Mouse (Mus musculus) megakaryocyte, embryonic 14.5 days (primary cell): ENCODE results near the gene Apol7a. TPM values are rescaled to one million over a fixed set of nuclear protein-coding genes. Genes with fewer than 3 reads are reported as not detected.
A peak's percentile ranks its signal among the peaks of the same experiment; 100 is the strongest.

Source experiments
- H3K27me3 ChIP-seq: replicated peaks from 2 replicates; pipeline ENCODE3; 2012; ENCODE audit warnings: inconsistent platforms
- H3K36me3 ChIP-seq: replicated peaks from 2 replicates; pipeline ENCODE3; 2012; ENCODE audit warnings: low read length, inconsistent platforms, mixed read lengths
- H3K4me1 ChIP-seq: 2 replicates; pipeline ENCODE4 v1.6.1; 2012; ENCODE audit warnings: inconsistent platforms
- H3K4me3 ChIP-seq: replicated peaks from 2 replicates; pipeline ENCODE3; 2012; ENCODE audit warnings: moderate library complexity, mild to moderate bottlenecking, inconsistent platforms
- H3K9me3 ChIP-seq: 2 replicates; pipeline ENCODE4 v1.6.1; 2012; ENCODE audit warnings: inconsistent platforms
- FLI1 ChIP-seq: IDR thresholded peaks from 2 replicates; pipeline ENCODE4 v1.6.1; 2012; ENCODE audit warnings: low read length, inconsistent platforms, mixed read lengths
- GATA1 ChIP-seq: IDR thresholded peaks from 3 replicates; pipeline ENCODE4 v1.6.1; 2012; ENCODE audit warnings: mixed read lengths, low read length, inconsistent platforms, borderline replicate concordance
- polyA plus RNA-seq: library from polyadenylated mRNA; stranded (reverse); fragments of >175 nt; gene quantifications from 2 replicates; pipeline ENCODE4 v1.2.3, GENCODE M21; 2012; ENCODE audit warnings: low replicate concordance; ENCODE audit not compliant: insufficient read depth

Gene Apol7a
- polyA plus RNA-seq, 1 experiment, result not detected

- no peak for TF ChIP-seq FLI1
- TF ChIP-seq GATA1, result no peak
- peaks cover 42% of the 10 kb centered on the region for H3K27me3 ChIP-seq
- H3K36me3 ChIP-seq, result no peaks in the 10 kb centered on the region
- H3K9me3 ChIP-seq, result 0 out of 2 replicates have a peak, but pooled peaks cover 3% of the 10 kb centered on the region
- no peak overlapping the region for H3K4me3 ChIP-seq
- peaks cover 7% of the 10 kb centered on the region for H3K4me1 ChIP-seq
Measured at GRCm38 (mm10) chr15:77359084-77359483, 39.8 kb downstream of the Apol7a start.

- Histone ChIP-seq H3K27me3 (peaks cover 43% of the 10 kb centered on the region), H3K36me3 (no peaks in the 10 kb centered on the region), H3K4me3 (peak overlapping the region; percentile 70), H3K9me3 (0 out of 2 replicates have a peak, but pooled peaks cover 3% of the 10 kb centered on the region), H3K4me1 (peaks cover 7% of the 10 kb centered on the region)
- no peak for TF ChIP-seq FLI1
- no peak for TF ChIP-seq GATA1
Measured at GRCm38 (mm10) chr15:77358320-77359040, 40.4 kb downstream of the Apol7a start.

DNA sequence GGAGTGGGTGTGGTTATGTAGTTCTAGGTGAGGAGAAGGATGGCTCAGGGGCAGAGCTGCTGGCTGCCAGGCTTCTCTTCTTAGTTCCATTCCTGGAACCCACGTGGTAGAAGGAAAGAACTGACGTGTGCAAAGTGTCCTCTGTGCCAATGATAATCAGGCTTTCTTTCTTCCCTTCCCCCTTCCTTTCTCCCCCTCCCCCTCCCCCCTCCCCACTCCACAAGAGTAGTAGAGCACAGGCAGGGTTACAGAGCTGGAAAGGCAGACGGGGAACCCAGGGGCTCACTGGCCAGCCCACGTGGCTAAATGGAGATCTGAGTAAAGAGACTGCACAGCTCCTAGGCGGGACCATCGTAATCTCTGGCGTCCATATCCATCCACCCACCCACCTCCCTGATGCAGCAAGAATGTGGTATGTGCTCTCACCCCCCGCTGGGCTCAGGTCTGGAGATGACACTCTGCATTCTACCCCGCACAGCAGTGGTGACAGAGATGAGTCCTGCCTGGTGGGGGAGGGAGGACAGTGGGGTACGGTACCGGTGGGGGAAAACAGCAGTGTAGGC, 42.6 kb downstream of the Apol7a start:
- H3K4me1 ChIP-seq, result peaks cover 7% of the 10 kb centered on the region
- H3K36me3 ChIP-seq, result no peaks in the 10 kb centered on the region
- 0 out of 2 replicates have a peak, but pooled peaks cover 3% of the 10 kb centered on the region for H3K9me3 ChIP-seq
- TF ChIP-seq FLI1 (no peak), GATA1 (no peak)
- H3K27me3 ChIP-seq, result peaks cover 48% of the 10 kb centered on the region
- no peak overlapping the region for H3K4me3 ChIP-seq

DNA sequence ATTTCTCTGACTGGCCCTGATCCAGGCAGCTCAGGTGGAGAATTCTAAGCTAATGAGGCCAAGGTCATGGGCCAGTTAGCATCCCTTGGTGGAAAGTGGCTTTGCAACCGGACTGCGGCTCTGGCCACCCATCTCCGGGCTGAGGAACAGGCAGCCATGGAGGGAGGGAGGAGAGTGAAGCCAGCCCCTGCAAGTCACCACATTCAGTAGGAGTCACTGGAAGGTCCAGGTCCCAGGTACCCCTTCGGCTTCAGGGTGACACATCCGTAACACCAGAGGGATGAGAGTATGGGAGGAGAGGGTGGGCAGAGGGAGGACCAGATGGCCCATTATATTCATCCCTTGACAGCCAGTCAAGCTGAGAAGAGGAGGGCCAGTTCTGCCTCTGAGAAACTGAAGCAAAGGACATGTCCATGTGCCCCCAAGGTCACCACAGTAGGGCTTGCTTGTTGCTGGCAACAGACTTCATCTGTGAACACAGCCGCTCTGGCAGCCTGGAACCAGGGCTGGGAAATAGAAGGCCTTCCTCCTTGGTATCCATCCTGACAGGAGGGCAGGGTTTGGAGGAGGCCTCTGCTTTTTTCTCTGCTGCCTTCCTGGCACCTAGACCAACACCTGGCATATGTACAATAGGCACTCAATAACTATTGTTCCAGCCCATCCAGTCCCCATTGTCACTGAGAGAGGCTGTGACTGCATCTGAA, 43.9 kb downstream of the Apol7a start:
- TF ChIP-seq GATA1 (no peak), FLI1 (no peak)

DNA sequence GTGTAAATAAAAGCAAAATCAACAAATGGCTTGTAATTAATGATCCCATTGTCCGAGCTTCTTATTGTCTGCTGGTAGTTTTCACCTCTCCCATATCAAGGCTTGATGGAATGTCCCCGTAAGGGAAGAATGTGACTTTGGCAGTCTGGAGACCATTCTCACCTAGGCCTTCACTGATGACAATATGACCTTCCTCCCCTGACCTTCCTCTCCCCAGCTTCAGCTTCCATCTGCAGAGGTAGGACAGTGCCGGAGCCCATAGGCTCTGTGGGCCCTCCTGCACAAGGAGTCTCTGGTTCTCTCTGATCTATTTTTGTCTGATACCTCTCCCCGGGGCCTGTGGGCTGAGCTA, 44.4 kb downstream of the Apol7a start:
- Histone ChIP-seq H3K4me3 (no peak overlapping the region), H3K27me3 (peaks cover 44% of the 10 kb centered on the region), H3K36me3 (no peaks in the 10 kb centered on the region), H3K9me3 (0 out of 2 replicates have a peak, but pooled peaks cover 3% of the 10 kb centered on the region), H3K4me1 (peaks cover 7% of the 10 kb centered on the region)
- TF ChIP-seq FLI1, result no peak
- TF ChIP-seq GATA1, result no peak

More for the DNA sequence above, 43.9 kb downstream of the Apol7a start:
- Histone ChIP-seq H3K4me1 (peaks cover 7% of the 10 kb centered on the region), H3K4me3 (no peak overlapping the region), H3K27me3 (peaks cover 48% of the 10 kb centered on the region), H3K36me3 (no peaks in the 10 kb centered on the region), H3K9me3 (0 out of 2 replicates have a peak, but pooled peaks cover 3% of the 10 kb centered on the region)

DNA sequence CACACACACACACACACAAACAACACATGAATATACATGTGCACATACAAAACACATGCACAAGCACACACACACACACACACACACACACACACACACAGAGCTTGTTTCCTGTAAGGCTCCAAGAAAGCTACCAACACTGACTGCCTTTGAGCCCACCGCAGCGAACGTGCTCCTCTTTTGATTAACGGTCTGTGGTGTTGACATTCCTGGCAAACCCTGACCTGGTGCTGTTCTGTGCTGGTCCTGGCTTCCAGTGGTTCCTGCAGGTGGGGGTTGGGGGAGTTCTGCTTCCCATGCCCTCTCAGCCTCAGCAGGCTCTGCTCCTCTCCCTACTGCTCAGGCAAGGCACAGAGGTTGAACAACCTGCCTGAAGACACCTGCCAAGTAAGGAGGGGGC, 45.1 kb downstream of the Apol7a start:
- no peak for TF ChIP-seq FLI1
- no peak for TF ChIP-seq GATA1
- H3K4me1 ChIP-seq, result peaks cover 5% of the 10 kb centered on the region

DNA sequence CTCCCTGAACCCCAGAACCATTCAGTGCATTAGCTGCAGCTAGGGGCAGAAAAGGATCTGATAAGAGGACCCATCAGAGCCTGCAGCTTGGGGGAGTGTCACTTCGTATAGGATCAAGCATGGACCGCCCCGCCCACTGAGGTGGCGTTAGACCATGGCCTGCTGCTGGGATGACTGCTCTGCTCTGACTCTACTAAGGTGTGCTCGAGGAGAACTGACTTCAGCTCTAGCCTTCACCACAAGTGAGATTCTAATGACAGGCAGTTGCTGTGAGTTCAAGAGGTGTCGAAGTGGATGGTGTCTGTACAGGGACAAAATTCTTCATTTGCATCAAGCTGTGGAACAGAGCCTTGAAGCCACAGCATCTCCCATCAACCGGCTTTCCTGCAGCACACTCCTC, 46.0 kb downstream of the Apol7a start:
- Histone ChIP-seq H3K9me3 (0 out of 2 replicates have a peak, but pooled peaks cover 3% of the 10 kb centered on the region), H3K4me3 (no peak overlapping the region), H3K4me1 (no peaks in the 10 kb centered on the region; the same call in 1 of the 2 replicates), H3K36me3 (no peaks in the 10 kb centered on the region), H3K27me3 (peaks cover 37% of the 10 kb centered on the region)
- TF ChIP-seq FLI1, result no peak
- no peak for TF ChIP-seq GATA1

More for the DNA sequence above, 45.1 kb downstream of the Apol7a start:
- Histone ChIP-seq H3K9me3 (0 out of 2 replicates have a peak, but pooled peaks cover 3% of the 10 kb centered on the region), H3K36me3 (no peaks in the 10 kb centered on the region), H3K4me3 (no peak overlapping the region), H3K27me3 (peaks cover 39% of the 10 kb centered on the region)

DNA sequence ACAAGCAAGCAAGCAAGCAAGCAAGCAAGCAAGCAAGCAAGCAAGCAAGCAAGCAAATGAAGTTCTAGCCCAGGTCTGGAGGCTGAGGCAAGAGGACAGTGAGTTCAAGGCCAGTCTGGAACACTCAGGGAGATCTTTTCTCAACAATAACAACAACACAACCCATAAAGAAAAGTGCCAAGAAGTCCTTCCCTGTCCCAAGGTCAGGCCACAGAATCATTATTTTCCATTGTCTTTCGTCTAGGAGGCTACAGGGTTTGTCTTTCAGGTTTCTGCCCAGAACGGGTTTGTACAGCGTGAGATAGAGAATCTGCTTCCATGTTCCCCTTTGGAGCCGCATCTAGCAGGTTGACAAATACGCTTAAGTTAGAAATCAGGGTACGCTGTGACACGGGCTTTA, 48.8 kb downstream of the Apol7a start:
- H3K4me3 ChIP-seq, result no peak overlapping the region
- H3K4me1 ChIP-seq, result no peaks in the 10 kb centered on the region
- no peaks in the 10 kb centered on the region for H3K9me3 ChIP-seq
- H3K36me3 ChIP-seq, result no peaks in the 10 kb centered on the region
- TF ChIP-seq FLI1, result no peak
- H3K27me3 ChIP-seq, result peaks cover 27% of the 10 kb centered on the region

- no peaks in the 10 kb centered on the region for H3K9me3 ChIP-seq
- H3K27me3 ChIP-seq, result peaks cover 32% of the 10 kb centered on the region
- peaks cover 5% of the 10 kb centered on the region for H3K4me1 ChIP-seq
- TF ChIP-seq GATA1 (no peak), FLI1 (no peak)
- no peak overlapping the region for H3K4me3 ChIP-seq
- no peaks in the 10 kb centered on the region for H3K36me3 ChIP-seq
Measured at GRCm38 (mm10) chr15:77348146-77348545, 50.8 kb downstream of the Apol7a start.
